Mouse (Mus musculus): ENCODE measurements around the gene Acadm. TPM values are rescaled to one million over a fixed set of nuclear protein-coding genes. Genes with fewer than 3 reads are reported as not detected.

Gene Acadm
- polyA plus RNA-seq (2017; shearing (Covaris generic)) = 50.7 TPM

DNA sequence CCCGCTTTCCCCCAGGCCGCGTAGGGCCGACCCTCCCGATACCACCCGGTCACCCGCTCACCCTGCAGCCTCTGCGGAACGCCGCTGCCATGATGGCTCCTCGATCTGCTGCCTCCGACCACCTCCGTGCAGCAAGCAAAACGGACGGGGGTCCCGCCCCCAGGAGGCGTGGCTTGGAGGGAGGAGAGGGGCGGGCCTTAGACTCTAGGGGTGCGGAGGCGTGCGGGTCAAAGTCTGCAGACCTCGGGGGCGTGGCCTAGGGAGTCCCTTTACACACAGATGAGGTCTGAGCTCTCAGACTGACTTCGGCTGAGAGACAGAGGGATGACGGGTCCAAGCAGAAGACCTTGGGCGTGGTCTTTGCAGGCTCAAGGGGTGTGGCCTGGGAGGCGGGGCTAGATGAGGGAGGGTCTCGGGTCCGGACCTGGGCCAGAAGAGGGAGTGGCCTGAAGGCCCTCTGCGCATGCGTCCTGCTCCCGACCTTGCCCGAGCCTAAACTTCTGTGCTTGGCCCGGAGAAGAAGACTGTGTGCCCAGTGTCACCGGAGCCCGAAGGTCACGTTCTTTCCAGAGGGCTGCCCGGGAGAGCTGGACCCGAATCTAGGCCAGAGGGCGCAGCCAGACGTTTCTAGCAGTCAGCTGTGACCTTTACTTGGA is at the start of gene Acadm:
Gene Acadm (minus strand): TSS at position 298 of the 656 bp plus-strand sequence.

DNA sequence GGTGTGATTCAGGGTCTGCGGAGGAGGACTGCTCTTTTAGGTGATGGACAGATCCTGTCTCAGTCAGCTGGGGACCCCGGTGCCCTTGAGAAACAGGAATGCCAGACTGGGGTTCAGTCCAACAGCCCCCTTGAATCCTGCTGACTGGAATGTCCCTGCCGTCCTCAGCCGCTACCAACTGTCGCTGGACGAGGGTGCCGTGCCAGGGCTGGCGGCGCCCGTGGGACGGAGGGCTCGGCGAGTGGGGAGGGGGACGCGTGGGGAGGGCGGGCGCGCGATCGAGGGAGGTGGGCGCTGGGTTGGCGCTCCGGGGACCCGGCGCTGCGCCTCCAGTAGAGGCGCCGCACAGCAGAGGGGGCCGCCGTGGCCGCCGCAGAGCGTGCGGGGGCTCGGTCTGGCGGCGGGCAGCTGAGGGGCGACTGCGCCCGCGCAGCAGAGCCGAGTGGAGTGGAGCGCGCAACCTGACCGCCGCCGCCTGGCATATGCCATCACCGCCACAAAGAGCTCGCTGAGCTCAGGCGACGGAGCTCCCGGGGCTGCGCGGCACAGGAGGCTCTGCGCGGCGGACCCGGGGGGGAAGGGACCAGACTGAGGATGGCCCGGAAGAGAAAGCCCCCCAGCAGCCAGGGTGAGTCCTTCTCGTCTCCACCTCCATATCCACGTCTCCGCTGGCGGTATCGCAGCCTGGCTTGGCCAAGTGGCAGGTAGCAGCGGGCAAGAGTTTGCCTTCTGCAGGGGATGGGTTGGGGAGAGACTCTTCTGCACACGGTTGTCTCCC is 28.9 kb upstream of the Acadm start, which contains the start of gene Slc44a5:
Gene Slc44a5 (plus strand): TSS at position 266 of the 778 bp plus-strand sequence.

DNA sequence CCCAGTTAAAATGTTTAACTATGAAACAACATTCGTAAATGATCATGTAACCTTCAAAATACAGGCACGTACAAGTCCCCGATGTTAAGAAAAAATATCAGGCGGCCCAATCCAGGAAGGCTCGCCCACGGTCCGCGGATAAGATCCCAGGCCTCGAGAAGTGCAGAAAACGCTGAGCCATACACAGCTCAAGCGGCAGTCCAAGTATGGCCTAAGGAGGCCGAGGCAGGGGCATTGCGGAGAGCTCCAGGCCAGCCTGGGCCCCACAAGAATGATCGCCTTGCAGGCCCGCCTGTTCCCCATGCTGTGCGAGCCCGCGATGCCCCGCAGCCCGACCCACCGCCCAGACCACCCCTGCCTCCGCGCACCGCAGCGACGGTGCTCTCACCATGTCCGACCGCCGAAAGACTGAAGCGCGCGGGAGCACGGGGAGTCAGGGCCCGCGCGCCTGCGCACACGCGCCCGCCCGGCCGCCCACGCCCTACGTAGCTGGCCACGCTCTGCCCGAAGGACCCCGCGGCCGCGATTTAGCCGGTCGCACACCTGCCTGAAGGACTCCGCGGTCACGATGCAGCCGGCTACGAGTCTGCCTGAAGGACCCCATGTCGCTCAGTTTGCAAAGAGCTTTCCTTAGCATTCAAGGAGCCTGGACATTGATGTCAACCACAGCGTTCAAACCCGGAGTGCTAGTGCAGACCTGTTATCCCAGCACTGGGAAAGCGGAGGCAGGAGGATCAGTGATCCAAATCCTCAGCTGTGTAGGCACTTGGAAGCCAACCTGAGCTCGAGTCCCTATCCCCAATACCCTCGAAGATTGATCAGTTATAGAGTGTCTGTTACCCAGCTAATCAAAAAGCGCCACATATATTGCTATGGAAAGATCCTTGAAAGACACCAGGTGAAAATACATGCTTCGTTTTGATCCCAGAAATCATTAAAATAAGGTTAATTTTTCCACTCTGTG is 31.6 kb downstream of the Acadm start, which contains the start of gene Rabggtb:
Gene Rabggtb (minus strand): TSS at position 464 of the 964 bp plus-strand sequence.

DNA sequence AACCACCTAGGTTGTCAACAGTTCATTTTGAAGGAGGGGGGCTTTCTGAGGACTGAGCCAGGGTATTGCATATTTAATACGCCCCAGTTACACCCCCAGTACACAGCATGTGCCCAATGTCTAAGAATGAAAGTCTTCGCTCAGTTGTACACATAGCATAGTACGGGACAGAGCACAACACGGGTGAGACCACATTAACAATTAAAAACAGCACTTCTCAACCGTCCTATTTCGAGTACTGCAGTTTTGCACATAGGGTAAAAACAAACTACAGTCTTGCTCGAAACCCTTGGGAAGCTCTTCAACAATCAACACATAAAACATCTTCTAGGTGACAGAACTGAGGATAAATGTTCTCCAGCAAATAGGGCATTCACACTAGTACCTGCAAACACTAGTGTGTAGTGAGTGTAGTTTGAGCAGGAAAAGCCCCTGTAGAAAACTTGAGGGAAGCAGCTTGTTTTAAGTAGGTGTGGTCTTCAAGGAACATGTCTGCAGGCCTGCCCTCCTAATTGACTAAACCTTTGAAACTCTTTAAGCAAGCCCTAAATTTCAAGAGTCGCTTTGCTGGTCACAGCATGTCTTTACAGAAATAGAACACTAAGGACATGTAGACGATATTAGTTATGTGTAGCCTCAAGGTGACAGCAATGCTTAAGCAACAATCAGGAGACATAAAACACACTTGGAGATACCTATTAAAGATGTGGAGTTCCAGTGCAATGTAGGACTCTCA is 38.1 kb downstream of the Acadm start, which contains the start of gene Msh4:
Gene Msh4 (minus strand): TSS at position 3 of the 736 bp plus-strand sequence.

Other genes with a start within 250 kb of the Acadm start
- gene St6galnac3, start 219.5 kb downstream of the Acadm start, polyA plus RNA-seq (2017; shearing (Covaris generic)) = 59.5 TPM
- gene Asb17, start 100.4 kb downstream of the Acadm start, polyA plus RNA-seq (2017; shearing (Covaris generic)) = not detected
- gene Msh4, start 38.5 kb downstream of the Acadm start, polyA plus RNA-seq (2017; shearing (Covaris generic)) = not detected
- gene Rabggtb, start 31.6 kb downstream of the Acadm start, polyA plus RNA-seq (2017; shearing (Covaris generic)) = 35.9 TPM
- gene Slc44a5, start 28.8 kb upstream of the Acadm start, polyA plus RNA-seq (2017; shearing (Covaris generic)) = not detected

Measured in activated CD4-positive, CD25-positive, alpha-beta regulatory T cell, adult 9 weeks (primary cell).